Mouse (Mus musculus): ENCODE results near the gene Rbmxl2.
A peak's percentile ranks its signal among the peaks of the same experiment; 100 is the strongest.

The Rbmxl2 gene

DNA sequence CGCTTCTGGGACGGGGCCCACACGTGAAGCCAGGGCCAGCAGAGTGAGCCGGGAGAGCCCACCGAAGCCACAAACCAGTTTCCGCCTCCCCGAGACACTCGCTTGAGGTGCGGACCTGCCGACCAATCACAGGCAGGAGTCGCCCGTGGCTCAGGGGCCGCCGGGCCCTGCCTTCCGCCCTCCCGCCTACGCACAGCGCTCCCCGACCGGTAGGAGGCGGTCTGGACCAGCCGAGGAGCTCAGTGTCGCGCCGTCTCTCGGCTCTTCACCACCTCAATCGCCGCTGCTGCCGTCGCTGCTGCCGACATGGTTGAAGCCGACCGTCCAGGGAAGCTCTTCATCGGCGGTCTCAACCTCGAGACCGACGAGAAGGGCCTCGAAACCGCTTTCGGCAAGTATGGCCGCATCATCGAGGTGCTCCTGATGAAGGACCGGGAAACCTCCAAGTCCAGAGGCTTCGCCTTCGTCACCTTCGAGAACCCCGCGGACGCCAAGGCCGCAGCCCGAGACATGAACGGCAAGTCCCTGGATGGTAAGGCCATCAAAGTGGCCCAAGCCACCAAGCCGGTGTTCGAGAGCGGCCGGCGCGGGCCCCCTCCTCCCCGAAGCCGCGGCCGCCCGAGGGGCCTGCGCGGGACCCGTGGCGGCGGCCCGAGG is at the start of gene Rbmxl2:
TSS of gene Rbmxl2 (plus strand) at position 242 of the 657 bp plus-strand sequence.
- no peak for DNase-seq

DNA sequence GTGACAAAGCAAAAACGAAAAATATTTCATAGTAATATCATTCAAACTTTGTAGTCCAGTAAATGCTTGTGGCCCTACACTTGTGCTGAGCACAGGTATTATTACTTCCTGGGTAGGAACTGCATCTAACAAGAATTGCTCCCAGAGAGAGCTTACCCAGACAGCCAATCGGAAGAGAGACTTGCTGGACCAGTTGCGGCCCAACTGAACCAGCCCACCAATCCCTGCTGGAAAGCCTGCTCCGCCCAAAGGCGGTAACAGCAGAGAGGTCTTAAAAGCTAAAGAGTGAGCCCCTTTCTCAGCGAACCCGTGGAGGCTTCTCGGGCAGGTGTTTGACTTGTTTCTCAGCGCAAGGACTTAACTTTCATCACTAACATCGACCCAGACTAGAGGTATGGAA is 42.6 kb upstream of the Rbmxl2 start, which contains the start of gene Nlrp14:
TSS of gene Nlrp14 (plus strand) at position 301 of the 400 bp plus-strand sequence.
- no peak for DNase-seq

DNA sequence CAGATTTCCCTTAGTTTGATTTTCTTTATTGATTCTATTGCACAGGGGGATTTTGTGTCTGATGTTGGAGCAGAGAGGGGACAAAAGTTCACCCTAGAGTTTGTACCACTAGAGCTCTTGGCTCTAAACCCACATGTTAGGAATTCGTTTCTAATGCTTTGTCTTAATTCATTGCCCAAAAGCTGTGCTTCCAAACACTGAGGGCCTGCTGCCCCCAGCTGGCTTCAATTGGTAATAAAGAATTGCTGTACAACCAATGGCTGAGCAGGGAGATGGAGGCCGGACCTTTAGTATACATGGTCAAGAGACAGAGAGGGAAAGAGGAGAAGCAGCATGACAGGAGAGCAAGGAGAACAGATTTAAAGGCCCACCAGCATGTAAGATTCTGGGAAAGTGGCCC is 28.8 kb upstream of the Rbmxl2 start:
- DNase-seq, result no peak

DNA sequence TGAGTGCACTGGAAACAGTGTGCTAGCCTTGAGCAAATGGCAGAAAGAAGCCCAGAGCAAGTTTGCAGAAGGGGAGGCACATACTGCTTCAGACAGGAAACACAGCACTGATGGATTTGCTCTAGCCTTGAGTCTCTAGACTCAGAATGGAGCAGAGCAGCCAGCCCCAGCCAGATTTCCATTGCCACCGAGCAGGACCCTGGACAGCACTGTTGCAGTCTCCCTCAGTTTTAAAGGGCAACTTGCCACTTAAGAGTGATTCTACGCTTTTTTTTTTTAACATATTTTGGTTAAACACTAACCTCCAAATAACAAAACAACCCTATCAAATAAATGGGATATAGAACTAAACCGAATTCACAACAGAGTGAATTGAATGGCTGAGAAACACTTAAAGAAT is 7.4 kb upstream of the Rbmxl2 start:
- DNase-seq, result no peak

DNA sequence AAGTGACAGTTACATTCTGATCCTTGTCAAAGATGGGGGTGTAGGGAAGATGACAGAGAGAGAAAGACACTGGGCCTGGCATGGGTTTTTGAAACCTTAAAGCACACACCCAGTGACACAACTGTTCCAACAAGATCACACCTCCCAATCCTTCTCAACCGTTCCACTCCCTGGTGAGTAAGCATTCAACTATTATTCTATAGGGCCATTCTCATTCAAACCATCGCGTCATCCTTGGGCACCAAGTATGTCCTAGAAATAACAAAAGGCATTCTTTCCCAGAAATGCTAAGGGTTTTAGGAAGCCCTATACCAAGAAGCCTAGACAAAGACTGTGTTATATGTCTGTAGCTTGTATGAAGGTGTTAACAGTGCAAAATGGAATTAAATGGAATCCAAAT is 1.4 kb upstream of the Rbmxl2 start:
- DNase-seq, result no peak

DNA sequence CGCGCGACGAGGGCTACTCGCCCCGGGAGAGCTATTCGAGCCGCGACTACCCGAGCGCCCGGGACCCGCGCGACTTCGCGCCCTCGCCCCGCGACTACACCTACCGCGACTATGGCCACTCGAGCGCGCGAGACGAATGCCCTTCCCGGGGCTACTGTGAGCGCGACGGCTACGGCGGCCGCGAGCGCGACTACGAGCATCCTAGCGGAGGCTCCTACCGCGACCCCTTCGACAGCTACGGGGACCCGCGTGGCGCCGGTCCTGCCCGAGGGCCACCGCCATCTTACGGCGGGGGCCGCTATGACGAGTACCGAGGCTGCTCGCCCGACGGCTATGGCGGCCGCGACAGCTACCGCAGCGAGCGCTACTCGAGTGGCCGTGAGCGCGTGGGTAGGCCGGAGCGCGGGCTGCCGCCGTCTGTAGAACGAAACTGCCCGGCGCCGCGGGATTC is 906 bp downstream of the Rbmxl2 start:
- DNase-seq, result no peak

DNA sequence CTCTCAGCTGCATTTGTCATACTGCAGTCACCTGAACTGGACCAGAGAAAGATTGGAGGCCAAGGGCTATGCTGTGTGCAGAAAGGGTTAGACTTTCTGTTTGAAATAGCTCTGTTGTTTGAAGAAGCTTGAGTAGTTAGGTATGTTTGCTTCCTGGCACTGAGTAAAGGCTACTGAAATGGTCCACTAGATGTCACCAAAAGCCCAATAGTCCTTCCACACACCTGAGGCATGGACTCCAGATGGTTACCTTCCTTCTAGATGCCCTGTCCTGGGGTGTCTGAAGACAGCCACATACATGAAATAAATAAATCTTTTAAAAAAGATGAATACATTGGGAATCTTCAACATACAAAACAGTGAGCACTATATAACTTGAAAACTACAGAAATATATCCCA is 6.5 kb downstream of the Rbmxl2 start:
- DNase-seq, result no peak

DNA sequence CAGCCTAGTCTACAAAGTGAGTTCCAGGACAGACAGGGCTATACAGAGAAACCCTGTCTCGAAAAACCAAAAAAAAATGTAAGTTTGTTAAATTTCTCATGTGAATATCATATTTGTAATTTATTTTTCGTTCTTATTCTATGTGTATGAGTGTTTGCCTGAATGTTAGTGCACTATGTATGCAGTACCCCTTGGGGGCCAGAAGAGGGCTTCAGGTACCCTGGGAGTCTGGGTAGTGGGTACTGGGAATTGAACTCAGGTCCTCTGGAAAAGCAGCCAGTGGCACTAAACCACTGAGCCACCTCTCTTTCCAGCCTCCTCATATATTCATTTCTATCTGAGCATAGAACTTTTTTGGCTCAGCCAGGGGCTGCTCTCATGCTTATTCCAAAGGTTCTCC is 7.6 kb downstream of the Rbmxl2 start:
- no peak for DNase-seq

DNA sequence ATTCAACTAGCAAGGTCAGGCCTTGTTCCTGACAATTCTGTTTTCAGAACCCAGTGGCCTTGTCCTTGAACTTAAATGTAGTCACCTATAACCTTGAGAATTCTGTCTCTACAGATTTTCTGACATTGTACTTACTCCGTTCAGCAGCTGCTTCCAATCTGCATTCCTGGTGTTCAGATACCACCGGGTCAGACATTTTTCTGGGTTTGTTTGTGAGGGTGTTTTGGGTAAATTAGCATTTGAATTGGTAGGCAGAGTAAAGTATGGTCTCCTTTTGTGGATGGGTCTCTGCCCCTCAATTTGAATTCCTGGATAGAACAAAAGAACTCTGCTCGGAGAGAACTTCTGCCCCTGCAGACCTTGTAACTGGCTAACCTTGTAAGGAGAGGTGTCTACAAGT is 27.6 kb downstream of the Rbmxl2 start:
- DNase-seq, result no peak

DNA sequence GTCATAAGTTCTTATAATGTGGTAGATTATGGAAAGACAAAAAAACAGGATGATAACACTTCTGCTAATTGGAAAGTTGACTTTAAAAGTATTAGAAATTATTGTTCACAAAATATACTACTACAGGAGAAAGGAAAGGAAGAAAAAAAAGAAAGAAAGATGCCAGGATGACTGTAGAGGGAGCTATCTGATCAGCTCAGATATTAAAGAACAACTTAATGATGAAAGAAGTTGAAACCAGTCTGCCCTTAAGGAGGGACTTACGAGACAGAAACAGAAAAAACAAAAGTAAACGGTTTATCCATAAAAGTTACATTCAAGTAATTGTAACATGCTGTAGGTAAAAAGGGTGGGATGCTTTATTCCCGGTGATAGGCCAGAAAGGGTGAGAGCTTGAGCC is 28.3 kb downstream of the Rbmxl2 start:
- DNase-seq, result no peak

DNA sequence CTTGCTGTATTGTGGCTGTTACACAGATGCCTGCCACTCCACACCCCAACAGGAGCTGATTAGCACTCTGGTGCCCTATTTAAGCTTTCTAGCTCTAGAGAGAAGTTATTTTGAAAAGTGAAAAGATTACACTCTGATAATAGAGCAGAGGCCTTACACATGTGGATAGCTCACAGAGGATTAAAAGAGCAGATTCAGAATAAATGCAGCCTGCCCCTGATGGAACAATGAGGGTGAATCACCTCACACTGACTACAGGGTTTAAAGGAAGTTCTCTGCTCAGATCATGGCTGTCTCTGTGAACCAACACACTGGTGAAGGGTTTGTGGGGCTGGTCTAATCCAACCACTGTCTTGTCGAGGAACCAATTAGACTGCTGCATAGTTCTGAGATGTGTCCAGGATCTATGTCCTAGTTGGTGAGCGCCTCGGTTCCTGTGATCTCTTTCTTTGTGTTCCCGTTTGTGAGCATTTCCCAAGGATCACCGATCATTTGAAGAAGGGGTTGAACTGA is 32.2 kb downstream of the Rbmxl2 start:
- DNase-seq, result no peak

DNA sequence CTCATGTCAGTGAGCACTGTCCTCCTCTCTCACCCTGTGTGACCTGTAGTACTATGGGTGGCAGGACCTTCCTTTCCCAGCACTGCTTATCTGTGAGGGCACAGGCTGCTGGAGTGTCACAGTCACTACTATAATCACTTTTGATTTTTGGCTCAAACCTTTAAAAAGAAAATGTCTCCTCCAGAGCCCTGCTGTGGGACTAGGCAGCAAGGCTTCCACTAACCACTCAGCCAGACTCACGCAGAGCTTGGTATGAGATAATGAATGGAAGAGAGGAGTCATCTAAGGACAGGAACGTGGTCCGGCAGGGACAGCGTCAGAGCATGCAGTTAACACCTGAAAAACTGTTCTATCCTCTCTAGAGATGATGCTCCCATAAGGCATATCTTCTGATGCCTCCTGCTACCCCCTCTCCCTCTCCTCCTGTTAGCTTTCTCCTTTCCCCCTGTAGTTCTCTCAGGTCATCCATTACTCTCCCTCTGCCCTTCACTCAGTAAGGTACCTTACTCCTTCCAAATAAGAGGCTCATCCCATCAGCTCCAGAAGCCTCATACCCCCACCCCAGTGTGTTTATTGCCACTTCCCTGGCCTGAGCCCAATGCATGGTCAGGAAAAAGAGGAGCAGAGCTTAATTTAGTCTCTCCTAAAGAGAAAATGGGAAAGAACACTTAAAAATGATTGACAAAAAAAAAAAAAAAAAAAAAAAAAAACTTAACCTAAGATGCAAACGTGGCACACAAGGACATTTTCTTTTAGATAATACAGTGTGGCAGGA is 41.2 kb downstream of the Rbmxl2 start:
- DNase-seq, result no peak

DNA sequence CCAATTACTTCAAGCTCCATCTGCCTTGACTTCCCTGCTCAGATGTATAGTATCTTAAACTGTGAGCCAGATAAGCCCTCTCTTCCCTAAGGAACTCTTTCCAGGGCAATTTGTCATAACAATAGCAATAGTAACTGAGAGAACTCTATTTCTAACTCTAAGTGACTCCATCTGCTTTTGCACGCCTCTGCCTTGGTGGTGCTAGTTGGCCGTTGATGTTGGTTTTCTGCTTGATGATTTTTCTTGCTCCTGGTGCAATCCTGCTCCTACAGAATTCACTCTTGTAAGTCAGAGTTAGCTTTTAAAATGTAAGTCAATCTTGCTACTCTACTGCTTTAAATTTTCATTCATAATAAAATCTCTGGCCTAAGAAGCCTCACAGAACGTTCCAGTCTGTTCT is 44.1 kb downstream of the Rbmxl2 start:
- DNase-seq, result no peak

DNA sequence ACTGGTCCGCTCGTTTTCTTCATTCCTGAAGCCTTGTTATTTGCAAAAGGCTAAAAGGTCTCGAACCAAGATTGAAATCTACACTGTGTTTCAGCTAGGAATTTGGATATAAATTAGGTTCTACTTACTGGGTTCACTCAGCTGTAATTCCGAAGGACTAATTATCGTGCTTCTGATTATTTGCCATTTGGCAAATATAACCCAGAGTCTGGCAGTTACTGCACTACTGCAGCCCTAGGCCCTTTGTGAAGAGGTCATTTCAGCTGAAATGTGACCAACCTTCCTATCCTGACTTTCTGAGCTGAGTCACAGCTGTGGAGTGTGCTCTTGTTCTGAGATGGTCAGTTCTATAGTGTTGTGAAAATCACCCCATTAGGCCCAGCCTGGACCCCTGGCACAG is 50.7 kb downstream of the Rbmxl2 start:
- DNase-seq, result peak; percentile 8
